Mouse (Mus musculus): ENCODE measurements around the gene Dab1. TPM values are rescaled to one million over a fixed set of nuclear protein-coding genes. Genes with fewer than 3 reads are reported as not detected.

Dab1 gene
- polyA plus RNA-seq, 2 experiments: 0.19 to 0.34 TPM

- no peak overlapping the region for H3K27ac ChIP-seq
- H3K27me3 ChIP-seq (ENCODE audit: control insufficient read depth, insufficient read depth, low read length): no peaks in the 10 kb centered on the region
- no peaks in the 10 kb centered on the region for H3K4me1 ChIP-seq (replicated peaks; ENCODE audit: control insufficient read depth in 2 of 2, insufficient read depth in 2 of 2, low read length in 1 of 2)
- no peak overlapping the region for H3K4me3 ChIP-seq (ENCODE audit: insufficient read depth in 1 of 2, low read depth in 2 of 2, low read length in 2 of 2)
- DNase-seq (ENCODE audit: low read depth in 3 of 3, low spot score in 3 of 3): no peak
- ATAC-seq (ENCODE audit: insufficient read depth): no peak
- H3K36me3 ChIP-seq (replicated peaks; ENCODE audit: control insufficient read depth, insufficient read depth, low read depth): no peaks in the 10 kb centered on the region
- 55% methylated on average over 9 of the region's 9 CpGs for WGBS (ENCODE audit: insufficient replicate concordance)
- H3K9me3 ChIP-seq (ENCODE audit: control insufficient read depth, low read length): no peaks in the 10 kb centered on the region
- no peak overlapping the region for H3K9ac ChIP-seq (replicated peaks)
- TF ChIP-seq EP300 (IDR thresholded peaks at IDR 0.05; ENCODE audit: low read depth) (no peak), CTCF (IDR thresholded peaks at IDR 0.05; ENCODE audit: low read depth) (no peak)
- no peak overlapping the region for H3K4me2 ChIP-seq (ENCODE audit: low read depth)
These were observed 334.6 kb downstream of the Dab1 start for GRCm38 (mm10) chr4:103953652-103954220.

GRCm38 (mm10) chr4:103961134-103962049, 342.2 kb downstream of the Dab1 start:
- no peak overlapping the region for H3K4me2 ChIP-seq (ENCODE audit: low read depth)
- no peaks in the 10 kb centered on the region for H3K36me3 ChIP-seq (replicated peaks; ENCODE audit: control insufficient read depth, insufficient read depth, low read depth)
- H3K9ac ChIP-seq (replicated peaks): no peak overlapping the region
- no peaks in the 10 kb centered on the region for H3K27me3 ChIP-seq (ENCODE audit: control insufficient read depth, insufficient read depth, low read length)
- DNase-seq (ENCODE audit: low read depth in 3 of 3, low spot score in 3 of 3) (no peak), ATAC-seq (ENCODE audit: insufficient read depth) (no peak)
- H3K4me1 ChIP-seq (replicated peaks; ENCODE audit: control insufficient read depth in 2 of 2, insufficient read depth in 2 of 2, low read length in 1 of 2): no peaks in the 10 kb centered on the region
- H3K9me3 ChIP-seq (ENCODE audit: control insufficient read depth, low read length): no peaks in the 10 kb centered on the region
- no peak overlapping the region for H3K4me3 ChIP-seq (ENCODE audit: insufficient read depth in 1 of 2, low read depth in 2 of 2, low read length in 2 of 2)
- no peak overlapping the region for H3K27ac ChIP-seq
- 62% methylated on average over 7 of the region's 7 CpGs for WGBS (ENCODE audit: insufficient replicate concordance)
- TF ChIP-seq EP300 (IDR thresholded peaks at IDR 0.05; ENCODE audit: low read depth) (no peak), CTCF (IDR thresholded peaks at IDR 0.05; ENCODE audit: low read depth) (no peak)

DNA sequence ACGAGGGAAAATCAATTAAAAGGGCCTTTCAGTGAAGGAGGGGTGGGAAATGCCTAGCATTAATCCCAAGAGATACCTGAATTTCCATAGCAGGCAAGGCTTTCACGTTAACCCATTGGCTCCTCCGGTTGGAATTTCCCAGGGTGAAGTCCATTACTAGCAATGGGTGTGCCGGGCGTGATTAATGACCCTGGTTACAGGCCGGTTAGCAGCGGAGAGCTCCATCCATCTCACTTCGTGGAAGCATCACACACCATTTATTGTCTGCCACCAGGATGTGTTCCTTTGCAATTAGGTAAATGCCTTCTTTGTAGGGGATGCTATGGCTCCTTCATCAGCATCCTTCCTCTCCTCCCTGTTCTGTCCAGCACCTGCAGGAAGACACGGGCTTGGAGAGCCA, 350.7 kb downstream of the Dab1 start:
- 68% methylated on average over 9 of the region's 9 CpGs for WGBS (ENCODE audit: insufficient replicate concordance)
- Histone ChIP-seq H3K9me3 (ENCODE audit: control insufficient read depth, low read length) (no peaks in the 10 kb centered on the region), H3K27ac (no peak overlapping the region), H3K4me1 (replicated peaks; ENCODE audit: control insufficient read depth in 2 of 2, insufficient read depth in 2 of 2, low read length in 1 of 2) (no peaks in the 10 kb centered on the region), H3K9ac (replicated peaks) (no peak overlapping the region), H3K4me2 (ENCODE audit: low read depth) (no peak overlapping the region), H3K36me3 (replicated peaks; ENCODE audit: control insufficient read depth, insufficient read depth, low read depth) (no peaks in the 10 kb centered on the region), H3K27me3 (ENCODE audit: control insufficient read depth, insufficient read depth, low read length) (no peaks in the 10 kb centered on the region), H3K4me3 (ENCODE audit: insufficient read depth in 1 of 2, low read depth in 2 of 2, low read length in 2 of 2) (no peak overlapping the region)
- ATAC-seq (ENCODE audit: insufficient read depth) (no peak), DNase-seq (ENCODE audit: low read depth in 3 of 3, low spot score in 3 of 3) (no peak)
- TF ChIP-seq CTCF (IDR thresholded peaks at IDR 0.05; ENCODE audit: low read depth) (no peak), EP300 (IDR thresholded peaks at IDR 0.05; ENCODE audit: low read depth) (no peak)

- Histone ChIP-seq H3K9ac (replicated peaks) (no peak overlapping the region), H3K27ac (no peak overlapping the region), H3K27me3 (ENCODE audit: control insufficient read depth, insufficient read depth, low read length) (no peaks in the 10 kb centered on the region), H3K36me3 (replicated peaks; ENCODE audit: control insufficient read depth, insufficient read depth, low read depth) (no peaks in the 10 kb centered on the region), H3K4me2 (ENCODE audit: low read depth) (no peak overlapping the region), H3K4me1 (replicated peaks; ENCODE audit: control insufficient read depth in 2 of 2, insufficient read depth in 2 of 2, low read length in 1 of 2) (no peaks in the 10 kb centered on the region), H3K4me3 (ENCODE audit: insufficient read depth in 1 of 2, low read depth in 2 of 2, low read length in 2 of 2) (no peak overlapping the region), H3K9me3 (ENCODE audit: control insufficient read depth, low read length) (no peaks in the 10 kb centered on the region)
- TF ChIP-seq CTCF (IDR thresholded peaks at IDR 0.05; ENCODE audit: low read depth) (no peak), EP300 (IDR thresholded peaks at IDR 0.05; ENCODE audit: low read depth) (no peak)
- DNase-seq (ENCODE audit: low read depth in 3 of 3, low spot score in 3 of 3) (no peak), ATAC-seq (ENCODE audit: insufficient read depth) (no peak)
- 54% methylated on average over 2 of the region's 2 CpGs for WGBS (ENCODE audit: insufficient replicate concordance)
These were observed 355.4 kb downstream of the Dab1 start for GRCm38 (mm10) chr4:103974536-103974935.

DNA sequence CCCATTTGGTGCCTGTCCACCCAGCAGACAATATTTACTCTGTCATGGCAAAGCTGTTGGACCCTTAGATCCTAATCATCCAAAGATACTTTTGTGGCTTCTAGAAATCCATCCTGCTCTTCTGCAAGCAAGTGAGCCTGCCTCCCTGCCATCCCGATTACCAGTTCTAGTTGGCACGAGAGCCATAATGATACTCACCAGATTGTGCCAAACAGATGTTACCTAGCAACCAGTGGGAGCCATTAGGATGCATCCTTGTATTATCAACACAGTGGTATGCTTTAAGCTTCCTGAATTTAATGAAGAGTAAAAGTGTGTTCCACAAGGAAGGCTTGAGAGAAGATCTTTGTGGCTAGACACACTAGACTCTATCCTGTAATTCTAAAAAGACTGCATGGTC, 355.8 kb downstream of the Dab1 start:
- no peaks in the 10 kb centered on the region for H3K4me1 ChIP-seq (replicated peaks; ENCODE audit: control insufficient read depth in 2 of 2, insufficient read depth in 2 of 2, low read length in 1 of 2)
- H3K9me3 ChIP-seq (ENCODE audit: control insufficient read depth, low read length): no peaks in the 10 kb centered on the region
- H3K4me3 ChIP-seq (ENCODE audit: insufficient read depth in 1 of 2, low read depth in 2 of 2, low read length in 2 of 2): no peak overlapping the region
- DNase-seq (ENCODE audit: low read depth in 3 of 3, low spot score in 3 of 3): no peak
- H3K27me3 ChIP-seq (ENCODE audit: control insufficient read depth, insufficient read depth, low read length): no peaks in the 10 kb centered on the region
- no peaks in the 10 kb centered on the region for H3K36me3 ChIP-seq (replicated peaks; ENCODE audit: control insufficient read depth, insufficient read depth, low read depth)
- ATAC-seq (ENCODE audit: insufficient read depth): no peak
- no peak overlapping the region for H3K4me2 ChIP-seq (ENCODE audit: low read depth)
- WGBS (ENCODE audit: insufficient replicate concordance): 64% methylated on average over 2 of the region's 2 CpGs
- no peak overlapping the region for H3K9ac ChIP-seq (replicated peaks)
- no peak overlapping the region for H3K27ac ChIP-seq
- TF ChIP-seq EP300 (IDR thresholded peaks at IDR 0.05; ENCODE audit: low read depth) (no peak), CTCF (IDR thresholded peaks at IDR 0.05; ENCODE audit: low read depth) (no peak)
